Mouse (Mus musculus): ENCODE measurements around the gene Fbxw11.
"Not testable (repeated sequence)": the region's sequence is repeated elsewhere in the genome, so short reads cannot be mapped to it uniquely, and the experiment has no call there.

The Fbxw11 gene

GRCm38 (mm10) chr11:32642249-32642876 is at the start of gene Fbxw11:
Gene Fbxw11 (plus strand): TSS chr11:32642724.
- peak; percentile 97 for DNase-seq (ENCODE audit: low read depth)

- DNase-seq (ENCODE audit: low read depth): no peak
These were observed 49.4 kb upstream of the Fbxw11 start for GRCm38 (mm10) chr11:32593081-32593480.

GRCm38 (mm10) chr11:32594122-32594521 is 48.4 kb upstream of the Fbxw11 start:
- no peak for DNase-seq (ENCODE audit: low read depth)

- no peak for DNase-seq (ENCODE audit: low read depth)
These were observed 42.2 kb upstream of the Fbxw11 start for GRCm38 (mm10) chr11:32600371-32600770.

- no peak for DNase-seq (ENCODE audit: low read depth)
These were observed 40.8 kb upstream of the Fbxw11 start for GRCm38 (mm10) chr11:32601528-32602323.

GRCm38 (mm10) chr11:32604663-32605062 is 37.9 kb upstream of the Fbxw11 start:
- DNase-seq (ENCODE audit: low read depth): no peak

- no peak for DNase-seq (ENCODE audit: low read depth)
These were observed 37.2 kb upstream of the Fbxw11 start for GRCm38 (mm10) chr11:32605131-32605860.

GRCm38 (mm10) chr11:32605907-32606306 is 36.6 kb upstream of the Fbxw11 start:
- no peak for DNase-seq (ENCODE audit: low read depth)

GRCm38 (mm10) chr11:32607319-32607718 is 35.2 kb upstream of the Fbxw11 start:
- no peak for DNase-seq (ENCODE audit: low read depth)

- no peak for DNase-seq (ENCODE audit: low read depth)
These were observed 31.9 kb upstream of the Fbxw11 start for GRCm38 (mm10) chr11:32610616-32611015.

- no peak for DNase-seq (ENCODE audit: low read depth)
These were observed 30.2 kb upstream of the Fbxw11 start for GRCm38 (mm10) chr11:32612304-32612703.

GRCm38 (mm10) chr11:32614463-32614862 is 28.1 kb upstream of the Fbxw11 start:
- DNase-seq (ENCODE audit: low read depth): no peak

GRCm38 (mm10) chr11:32615561-32615960 is 27.0 kb upstream of the Fbxw11 start:
- no peak for DNase-seq (ENCODE audit: low read depth)

GRCm38 (mm10) chr11:32616091-32616490 is 26.4 kb upstream of the Fbxw11 start:
- DNase-seq (ENCODE audit: low read depth): no peak

- no peak for DNase-seq (ENCODE audit: low read depth)
These were observed 24.5 kb upstream of the Fbxw11 start for GRCm38 (mm10) chr11:32618036-32618435.

GRCm38 (mm10) chr11:32618641-32619040 is 23.9 kb upstream of the Fbxw11 start:
- DNase-seq (ENCODE audit: low read depth): not testable (repeated sequence)

GRCm38 (mm10) chr11:32619257-32619816 is 23.2 kb upstream of the Fbxw11 start:
- DNase-seq (ENCODE audit: low read depth): peak; percentile 39

GRCm38 (mm10) chr11:32619866-32620456 is 22.6 kb upstream of the Fbxw11 start:
- DNase-seq (ENCODE audit: low read depth): no peak

- DNase-seq (ENCODE audit: low read depth): no peak
These were observed 20.6 kb upstream of the Fbxw11 start for GRCm38 (mm10) chr11:32621831-32622478.

GRCm38 (mm10) chr11:32622479-32623190 is 19.9 kb upstream of the Fbxw11 start:
- no peak for DNase-seq (ENCODE audit: low read depth)

- DNase-seq (ENCODE audit: low read depth): no peak
These were observed 19.3 kb upstream of the Fbxw11 start for GRCm38 (mm10) chr11:32623236-32623635.
